9 mouse cellular contexts compared by ENCODE assay signal in the genomic region with DNA sequence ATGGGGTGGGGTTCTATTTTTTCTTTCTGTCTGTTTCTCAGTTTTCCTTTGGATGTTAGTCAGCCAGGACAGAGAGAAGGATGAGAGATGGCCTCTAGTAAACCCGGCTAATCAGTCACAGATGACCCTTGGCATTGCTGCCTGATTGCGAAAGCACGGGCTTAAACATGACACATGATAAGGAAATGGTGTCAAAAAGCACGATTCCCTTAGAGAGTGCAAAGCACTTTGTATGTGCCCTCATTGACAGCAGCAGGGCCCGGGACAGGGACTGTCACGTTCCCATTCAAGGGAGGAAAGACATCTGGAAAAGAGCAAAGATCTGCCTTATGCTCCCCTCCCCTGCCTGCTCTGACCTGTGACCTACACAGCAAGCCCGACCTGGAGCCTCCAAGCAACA.
DNase-seq lines count a peak whose midpoint lies in the region; TF ChIP-seq lines count a peak whose summit lies in the region.
"Had no signal": no experiment of that assay in that cellular context is flagged by ENCODE, and none has a peak within 500 bp of the region (broad histone marks: within the 10 kb centered on the region; RNA-seq: fewer than 3 reads in every experiment).

No protein-coding gene starts in this region.

- 2% methylated on average over 7 of the region's 7 CpGs for WGBS in liver, adult 2 months

- peak overlapping the region; percentile 45 for H3K27ac ChIP-seq in liver, adult 2 months (replicated peaks; ENCODE audit: insufficient read depth, low read depth, low read length)
- H3K27ac ChIP-seq: embryonic facial prominence, embryonic 13.5 days had no signal

- TF ChIP-seq CTCF in liver, adult 2 months (IDR thresholded peaks at IDR 0.05; ENCODE audit: low read depth, low read length) = no peak

- no peaks in the 10 kb centered on the region for H3K79me2 ChIP-seq in liver, adult 2 months (ENCODE audit: control insufficient read depth, insufficient read depth, low read length)

- no peak for TF ChIP-seq POLR2A in liver, adult 2 months (IDR thresholded peaks at IDR 0.05; ENCODE audit: extremely low read depth, insufficient read depth, low read length)

- peak; percentile 21 for DNase-seq in urinary bladder, postnatal 25 days (ENCODE audit: low spot score)
- no peak for DNase-seq in urinary bladder, postnatal 10 days (ENCODE audit: low spot score)
- DNase-seq in gastrocnemius, postnatal 25 days = peak; percentile 53
- DNase-seq in liver, adult 2 months (ENCODE audit: extremely low read depth, low read depth, low spot score) = peak; percentile 99
- DNase-seq in B cell, adult 2 months = no peak
- DNase-seq in layer of hippocampus, adult 8-10 months (ENCODE audit: low spot score in 2 of 2) = no peak
- DNase-seq in frontal cortex, postnatal 10 days (ENCODE audit: low spot score in 2 of 2) = no peak
- no peak for DNase-seq in frontal cortex, postnatal 25 days (ENCODE audit: low spot score in 2 of 2)

- no peaks in the 10 kb centered on the region for H3K27me3 ChIP-seq in liver, adult 2 months (ENCODE audit: control insufficient read depth, insufficient read depth, low read length)
- H3K27me3 ChIP-seq: embryonic facial prominence, embryonic 13.5 days had no signal

- no peaks in the 10 kb centered on the region for H3K36me3 ChIP-seq in liver, adult 2 months (ENCODE audit: control insufficient read depth, insufficient read depth, low read length)
- H3K36me3 ChIP-seq: embryonic facial prominence, embryonic 13.5 days had no signal

- H3K4me3 ChIP-seq in liver, adult 2 months (ENCODE audit: insufficient read depth, low read depth, low read length) = no peak overlapping the region
- H3K4me3 ChIP-seq: embryonic facial prominence, embryonic 13.5 days had no signal

- H3K4me1 ChIP-seq in liver, adult 2 months (ENCODE audit: control insufficient read depth, insufficient read depth, low read length) = peaks cover 10% of the 10 kb centered on the region; the same call in 1 of the 2 replicates

- no peak overlapping the region for H3K9ac ChIP-seq in liver, adult 2 months (ENCODE audit: low read depth, low read length)
- H3K9ac ChIP-seq: embryonic facial prominence, embryonic 13.5 days had no signal

Comparison
In these comparisons a context has a peak if more than half of its experiments do, and no peak if none do; other contexts are left out.
1. DNase-seq: peak in urinary bladder, postnatal 25 days (single experiment), gastrocnemius, postnatal 25 days (single experiment) and liver, adult 2 months (single experiment); none in urinary bladder, postnatal 10 days (single experiment), B cell, adult 2 months (0 of 2), layer of hippocampus, adult 8-10 months (0 of 2), frontal cortex, postnatal 10 days (0 of 2) and frontal cortex, postnatal 25 days (0 of 2).